Mouse (Mus musculus) cerebellum, adult 8-10 months (tissue): ENCODE results near the gene Frem3.

Source experiments
- DNase-seq: peaks from one replicate; pipeline ENCODE4 v3.0.0; 2022

The Frem3 gene

DNA sequence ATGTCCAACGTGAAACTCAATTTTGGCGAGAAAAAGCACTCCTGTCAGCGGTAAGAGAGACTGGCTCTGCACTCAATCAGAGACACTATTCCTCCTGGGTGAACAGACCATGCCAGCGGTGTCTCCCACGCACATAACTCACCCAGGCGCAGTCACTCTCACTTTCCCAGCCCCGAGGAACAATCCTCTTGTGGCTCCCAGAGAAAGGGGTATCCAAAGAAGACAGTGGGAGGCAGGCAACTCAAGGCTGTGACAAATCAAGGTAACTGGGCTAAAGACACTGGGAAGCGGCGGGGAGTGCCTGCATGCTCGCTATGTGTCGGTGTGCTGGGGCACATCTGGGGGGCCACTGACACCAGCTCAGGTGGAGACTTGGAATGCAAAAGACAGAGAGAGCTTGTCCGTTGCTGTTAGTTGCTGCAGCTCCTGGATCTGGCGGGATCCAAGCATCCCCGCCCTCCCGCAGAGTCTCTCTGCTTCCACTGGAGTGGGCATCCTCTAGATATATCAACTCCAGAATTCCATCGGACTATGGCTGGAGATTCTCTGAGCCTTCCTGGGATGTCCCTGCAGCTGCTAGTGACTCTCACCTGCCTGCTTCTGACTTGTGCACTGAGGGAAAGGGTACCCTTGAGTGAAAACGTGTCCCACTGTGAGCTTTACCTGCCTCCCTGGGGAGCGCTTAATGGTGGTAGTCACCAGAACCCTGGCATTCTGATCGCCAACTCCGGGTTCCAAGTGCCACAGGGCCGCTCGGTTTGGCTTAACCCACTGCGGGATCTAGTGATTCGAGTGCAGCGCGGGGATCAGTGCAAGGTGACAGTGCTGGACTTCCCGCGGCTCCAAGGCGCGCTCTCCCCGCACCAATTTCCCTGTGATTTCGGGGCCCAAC, at the start of gene Frem3:
Frem3 (plus strand) TSS at position 532 of the 892 bp plus-strand sequence.
- no peak for DNase-seq

GRCm38 (mm10) chr8:80564205-80564839, 46.6 kb upstream of the Frem3 start:
- no peak for DNase-seq

DNA sequence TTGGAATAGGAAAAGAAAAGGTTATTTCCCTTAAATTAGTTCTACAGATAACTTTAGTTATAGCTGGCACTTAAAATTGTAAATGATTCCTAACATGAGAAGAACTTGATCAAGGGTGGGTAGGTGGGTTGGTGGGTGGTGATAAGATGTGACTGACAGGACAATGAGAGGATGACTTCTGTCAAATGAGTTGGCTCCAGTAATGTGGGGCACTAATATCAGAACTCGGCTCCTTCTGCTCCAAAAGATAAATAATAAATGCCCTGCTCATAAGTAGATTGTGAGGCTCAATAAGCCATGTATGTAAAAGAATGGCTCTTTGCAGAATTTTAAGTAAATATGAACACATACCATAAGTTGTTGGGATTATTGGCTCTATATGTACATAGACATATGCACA, 43.4 kb upstream of the Frem3 start:
- no peak for DNase-seq

DNA sequence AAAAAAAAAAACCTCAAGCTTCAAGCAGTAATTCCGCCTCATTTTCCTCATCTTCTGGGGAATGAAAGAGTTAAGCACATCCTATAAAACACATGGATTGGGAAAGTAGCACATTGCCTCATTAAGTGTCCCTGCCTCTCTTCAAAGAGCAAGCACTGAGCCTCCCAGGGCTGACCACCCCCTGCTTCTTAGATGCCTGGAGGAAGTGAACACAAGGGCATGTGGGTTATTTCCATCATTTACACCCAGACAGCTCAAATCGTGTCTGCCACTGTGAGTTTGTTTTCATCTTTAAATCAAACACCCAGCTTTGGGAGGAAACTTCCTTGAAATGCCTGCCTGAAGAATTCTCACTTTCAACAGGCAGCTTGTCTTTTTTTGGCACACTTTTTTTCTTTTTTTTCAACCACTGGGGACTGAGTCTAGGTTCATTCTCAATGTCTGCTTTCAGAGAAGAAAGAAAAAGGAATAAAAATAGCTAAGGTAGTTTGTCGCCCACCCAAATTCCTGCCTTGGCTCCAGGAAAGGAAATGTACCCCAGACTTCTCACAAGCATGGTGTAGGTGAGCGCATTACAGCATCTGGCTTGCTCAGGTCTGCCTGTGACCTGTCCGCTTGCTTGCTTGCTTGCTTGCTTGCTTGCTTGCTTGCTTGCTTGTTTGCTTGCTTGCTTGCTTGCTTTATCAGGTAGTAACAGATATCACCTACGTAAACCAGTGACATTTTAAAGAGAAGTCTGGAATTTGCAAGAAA, 42.5 kb upstream of the Frem3 start:
- no peak for DNase-seq

DNA sequence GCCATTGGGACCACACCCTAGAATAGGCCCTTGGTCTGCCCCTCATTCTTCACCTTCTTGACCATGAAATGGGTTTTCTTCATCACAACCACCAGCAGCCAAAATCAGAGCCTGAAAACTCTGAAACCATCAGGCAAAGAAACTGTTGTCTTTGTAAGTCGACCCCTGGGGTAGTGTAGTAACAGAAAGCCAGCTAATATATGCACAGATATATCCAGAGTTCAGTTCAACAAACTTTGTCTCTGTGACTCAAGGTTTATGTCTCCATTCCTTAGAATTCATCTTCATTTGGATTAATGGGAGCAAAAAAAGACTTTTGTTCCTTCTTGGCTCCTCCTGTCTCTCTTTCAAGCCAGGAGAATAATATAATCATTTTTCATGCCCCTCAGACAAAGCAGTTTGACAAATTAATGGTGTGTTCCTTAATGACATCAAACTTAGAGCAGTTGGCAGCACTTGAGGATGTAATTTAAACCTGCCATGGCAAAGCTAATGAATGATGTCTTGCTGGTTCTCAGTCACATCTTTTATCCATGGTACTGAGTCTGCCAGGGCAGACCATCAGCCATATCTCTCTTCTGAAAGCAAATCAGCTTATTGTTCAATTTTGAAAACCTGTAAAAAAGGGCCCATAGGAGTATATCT, 38.3 kb upstream of the Frem3 start:
- no peak for DNase-seq

GRCm38 (mm10) chr8:80577126-80577525, 33.8 kb upstream of the Frem3 start:
- no peak for DNase-seq

DNA sequence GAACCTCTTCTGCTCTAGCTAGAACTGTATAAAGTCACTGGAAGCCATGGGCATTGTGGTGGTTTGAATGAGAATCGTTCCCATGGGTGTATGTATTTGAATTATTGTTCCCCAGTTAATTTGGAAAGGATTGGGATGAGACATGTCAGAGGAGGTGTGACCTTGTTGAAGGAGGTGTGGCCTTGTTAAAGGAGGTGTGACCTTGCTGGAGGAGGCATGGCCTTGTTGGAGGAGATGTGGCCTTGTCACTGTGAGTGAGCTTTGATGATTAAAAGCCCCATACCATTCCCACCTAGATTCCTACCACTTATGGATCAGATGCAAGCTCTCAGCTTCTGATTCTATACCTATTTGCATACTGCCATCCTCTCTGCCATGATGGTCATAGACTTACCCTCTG, 31.8 kb upstream of the Frem3 start:
- no peak for DNase-seq

DNA sequence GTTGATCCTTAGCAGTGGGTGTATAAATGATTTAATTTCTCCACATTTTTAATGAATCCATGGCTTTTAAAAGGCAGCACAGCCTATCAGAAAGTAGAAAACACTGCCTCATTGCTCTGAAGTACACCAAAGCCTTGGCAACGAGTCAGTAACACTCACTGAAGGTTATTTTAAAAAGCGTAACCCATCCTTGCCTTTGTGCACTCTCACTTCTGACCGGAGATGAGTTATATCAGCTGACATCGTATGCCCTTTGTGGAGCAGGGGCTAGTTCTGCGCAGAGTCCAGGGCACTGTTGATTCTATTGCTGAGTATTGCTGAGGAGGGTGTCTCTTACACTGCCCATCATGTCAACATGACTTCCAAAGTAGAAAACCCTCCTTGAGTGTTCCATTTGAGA, 18.3 kb upstream of the Frem3 start:
- DNase-seq = no peak

DNA sequence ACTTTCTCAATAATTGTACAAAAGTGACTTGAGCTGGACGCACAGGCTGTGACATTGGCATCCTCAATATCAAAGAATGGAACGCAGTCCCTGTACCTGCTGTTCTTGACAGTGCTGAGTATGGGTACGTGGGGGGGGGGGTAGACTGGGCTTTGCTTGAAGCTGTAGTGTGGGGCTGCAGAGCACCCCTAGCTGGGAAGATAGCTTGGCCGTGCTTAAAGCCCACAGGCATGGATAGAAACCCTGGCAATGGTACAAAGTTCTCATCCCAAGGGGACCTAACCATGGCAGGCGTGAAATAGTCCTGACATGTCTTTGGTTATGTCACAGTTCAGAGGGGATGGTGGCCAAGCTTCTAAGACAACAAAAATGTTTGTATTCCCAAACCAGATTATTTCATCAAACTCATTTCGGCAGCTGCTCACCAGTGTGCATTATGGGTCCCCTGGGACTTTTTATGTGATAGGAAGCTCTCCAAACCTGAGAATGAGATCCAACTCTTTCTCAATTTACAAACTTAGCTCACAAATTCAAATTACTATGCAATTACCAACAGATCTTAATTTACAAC, 10.2 kb upstream of the Frem3 start:
- no peak for DNase-seq

GRCm38 (mm10) chr8:80601886-80602285, 9.0 kb upstream of the Frem3 start:
- DNase-seq = no peak

GRCm38 (mm10) chr8:80607082-80607481, 3.8 kb upstream of the Frem3 start:
- DNase-seq = no peak

GRCm38 (mm10) chr8:80611441-80611751, 516 bp downstream of the Frem3 start:
- DNase-seq = no peak

DNA sequence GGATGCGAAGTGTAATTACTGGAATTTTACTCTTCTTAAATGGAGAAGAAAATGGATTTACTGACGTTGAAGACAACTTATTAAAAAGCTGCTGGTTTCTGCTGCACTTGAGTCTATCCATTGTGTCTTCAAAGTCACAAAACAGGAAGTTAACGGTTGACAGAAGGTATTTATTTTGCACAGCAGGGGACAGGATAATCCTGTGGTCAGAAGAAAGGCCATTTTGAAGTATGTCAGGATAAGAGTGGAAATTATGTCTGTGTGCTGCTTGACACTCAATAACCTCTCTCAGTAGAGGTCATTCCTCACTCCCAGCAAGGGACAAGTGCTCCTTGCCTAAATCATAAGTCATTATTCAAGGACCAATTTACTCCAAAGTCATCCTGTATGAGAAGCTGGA, 8.9 kb downstream of the Frem3 start:
- no peak for DNase-seq

GRCm38 (mm10) chr8:80647394-80647793, 36.5 kb downstream of the Frem3 start:
- no peak for DNase-seq

DNA sequence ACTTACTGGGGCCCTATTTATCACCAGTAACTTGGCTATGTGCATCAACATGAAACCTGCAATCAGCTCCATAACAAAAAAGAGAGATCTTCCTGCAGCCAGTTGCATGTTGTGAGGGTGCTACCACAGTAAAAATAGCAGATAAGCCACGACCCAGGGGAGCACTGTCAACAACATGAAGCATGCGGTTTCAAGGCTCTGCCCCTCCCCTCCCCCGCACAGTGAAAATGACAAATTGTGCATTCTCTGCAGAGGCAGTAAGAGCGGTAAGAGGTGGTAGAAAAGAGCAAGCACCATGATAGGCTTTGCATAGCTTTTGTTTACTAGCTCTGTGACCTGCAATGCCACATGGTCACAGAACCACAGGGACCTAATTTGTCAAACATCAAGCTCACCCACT, 46.8 kb downstream of the Frem3 start:
- DNase-seq = no peak

- DNase-seq = no peak
Measured at GRCm38 (mm10) chr8:80661055-80661454, 50.2 kb downstream of the Frem3 start.

DNA sequence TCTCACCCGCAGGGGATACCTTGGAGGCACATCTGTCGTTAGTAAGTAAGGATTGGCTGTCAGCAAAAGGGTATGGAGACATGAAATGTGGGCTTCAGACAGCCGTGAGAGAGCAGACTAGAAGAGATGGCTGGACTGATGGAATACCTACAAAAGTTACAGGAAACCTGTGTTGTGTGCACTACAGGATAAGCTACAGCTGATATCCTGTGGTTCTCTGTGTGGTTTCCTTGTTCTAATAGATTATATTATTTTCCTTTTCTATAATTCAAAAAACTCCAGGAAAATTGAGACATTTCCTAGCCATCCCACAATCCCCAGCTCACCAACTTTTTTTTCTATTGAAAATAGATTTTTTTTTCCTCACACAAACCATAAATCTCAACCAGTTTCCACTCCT, 52.6 kb downstream of the Frem3 start:
- DNase-seq = no peak

- no peak for DNase-seq
Measured at GRCm38 (mm10) chr8:80669277-80669901, 58.5 kb downstream of the Frem3 start.

DNA sequence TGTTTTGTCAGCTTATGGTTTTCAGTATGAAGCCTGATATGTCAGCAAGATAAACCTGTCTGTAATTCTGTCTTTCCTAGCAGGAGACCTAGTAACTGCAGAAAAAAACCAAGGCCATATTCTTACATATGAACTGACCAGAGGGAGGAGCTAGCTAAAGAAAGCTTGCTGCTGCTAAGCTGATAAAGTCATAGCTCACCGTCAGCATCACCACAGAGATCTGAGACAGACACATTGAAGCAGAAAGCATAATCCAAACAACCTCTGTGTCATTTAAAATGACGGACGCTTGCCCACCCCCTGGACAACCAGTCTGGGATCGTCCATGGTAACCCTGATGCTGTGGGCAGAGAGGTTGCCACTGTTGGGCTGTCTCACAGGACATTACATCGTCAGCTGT, 71.7 kb downstream of the Frem3 start:
- DNase-seq = no peak

- no peak for DNase-seq
Measured at GRCm38 (mm10) chr8:80683756-80684335, 73.0 kb downstream of the Frem3 start.

DNA sequence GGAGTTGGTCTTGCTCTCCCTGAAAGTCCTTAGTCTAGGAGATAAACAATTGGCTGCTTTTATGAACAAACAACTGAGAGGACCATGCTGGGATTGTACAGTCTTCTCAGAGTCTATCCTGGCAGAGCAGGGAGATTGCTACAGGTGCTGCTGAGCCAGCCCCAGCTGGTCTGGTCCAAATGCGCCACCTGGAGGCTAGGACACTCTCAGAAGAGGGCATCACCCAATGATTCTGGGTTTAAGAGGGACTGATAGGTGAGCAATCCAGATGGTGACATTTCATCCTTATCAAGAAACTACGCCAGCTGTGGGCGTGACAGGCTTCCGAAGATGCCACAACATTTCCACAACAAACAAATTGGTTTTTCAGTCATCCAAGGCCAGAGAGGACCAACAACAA, 77.3 kb downstream of the Frem3 start:
- peak; percentile 35 for DNase-seq
